Mouse (Mus musculus): ENCODE measurements at regions not wholly inside any gene's neighbourhood (a gene's known extent, or its start where the extent isn't known, plus 50 kb on each side); places are given as distances from the start of the nearest gene placed in this dataset.
A peak's percentile ranks its signal among the peaks of the same experiment; 100 is the strongest.
"Not testable (repeated sequence)": the region's sequence is repeated elsewhere in the genome, so short reads cannot be mapped to it uniquely, and the experiment has no call there.

- H3K27me3 ChIP-seq (ENCODE audit: control insufficient read depth, insufficient read depth, low read length); H3K9ac ChIP-seq (replicated peaks; ENCODE audit: low read length); H3K36me3 ChIP-seq (replicated peaks; ENCODE audit: control insufficient read depth, insufficient read depth, low read depth, low read length); H3K4me2 ChIP-seq (ENCODE audit: low read depth, low read length); DNase-seq (ENCODE audit: low spot score); H3K4me3 ChIP-seq (ENCODE audit: low read depth, low read length); H3K4me1 ChIP-seq (ENCODE audit: control insufficient read depth, insufficient read depth, low read length); H3K27ac ChIP-seq (replicated peaks; ENCODE audit: low read depth, low read length); ATAC-seq (replicated peaks; ENCODE audit: insufficient number of reproducible peaks, low FRiP score, low TSS enrichment, low read depth); H3K9me3 ChIP-seq (replicated peaks; ENCODE audit: control insufficient read depth, low read length): not testable (repeated sequence)
- 86% methylated on average over 2 of the region's 2 CpGs for WGBS
These were observed 152.0 kb upstream of the Rarb start for GRCm38 (mm10) chr14:16970911-16971310.

GRCm38 (mm10) chr14:16964717-16965391 is 145.9 kb upstream of the Rarb start:
- H3K27ac ChIP-seq (replicated peaks; ENCODE audit: low read depth, low read length) = peak overlapping the region; percentile 72
- WGBS = 17% methylated on average over 2 of the region's 2 CpGs
- ATAC-seq (replicated peaks; ENCODE audit: insufficient number of reproducible peaks, low FRiP score, low TSS enrichment, low read depth) = peak; percentile 85

GRCm38 (mm10) chr14:16962216-16962826 is 143.4 kb upstream of the Rarb start:
- Histone ChIP-seq H3K9me3 (replicated peaks; ENCODE audit: control insufficient read depth, low read length) (no peaks in the 10 kb centered on the region), H3K27me3 (ENCODE audit: control insufficient read depth, insufficient read depth, low read length) (no peaks in the 10 kb centered on the region), H3K27ac (replicated peaks; ENCODE audit: low read depth, low read length) (no peak overlapping the region), H3K4me3 (ENCODE audit: low read depth, low read length) (no peak overlapping the region), H3K4me2 (ENCODE audit: low read depth, low read length) (no peak overlapping the region), H3K9ac (replicated peaks; ENCODE audit: low read length) (no peak overlapping the region), H3K4me1 (ENCODE audit: control insufficient read depth, insufficient read depth, low read length) (no peaks in the 10 kb centered on the region; the same call in 1 of the 2 replicates), H3K36me3 (replicated peaks; ENCODE audit: control insufficient read depth, insufficient read depth, low read depth, low read length) (no peaks in the 10 kb centered on the region)
- 33% methylated on average over 3 of the region's 3 CpGs for WGBS
- ATAC-seq (replicated peaks; ENCODE audit: insufficient number of reproducible peaks, low FRiP score, low TSS enrichment, low read depth) (peak; percentile 31; the same call in 1 of the 2 replicates), DNase-seq (ENCODE audit: low spot score) (peak; percentile 76)

More at GRCm38 (mm10) chr14:16964717-16965391, 145.9 kb upstream of the Rarb start:
- DNase-seq (ENCODE audit: low spot score) = peak; percentile 92
- no peak overlapping the region for H3K4me2 ChIP-seq (ENCODE audit: low read depth, low read length)
- H3K36me3 ChIP-seq (replicated peaks; ENCODE audit: control insufficient read depth, insufficient read depth, low read depth, low read length) = no peaks in the 10 kb centered on the region
- no peak overlapping the region for H3K4me3 ChIP-seq (ENCODE audit: low read depth, low read length)
- no peak overlapping the region for H3K9ac ChIP-seq (replicated peaks; ENCODE audit: low read length)
- H3K4me1 ChIP-seq (ENCODE audit: control insufficient read depth, insufficient read depth, low read length) = no peaks in the 10 kb centered on the region; the same call in 1 of the 2 replicates
- no peaks in the 10 kb centered on the region for H3K27me3 ChIP-seq (ENCODE audit: control insufficient read depth, insufficient read depth, low read length)
- no peaks in the 10 kb centered on the region for H3K9me3 ChIP-seq (replicated peaks; ENCODE audit: control insufficient read depth, low read length)

GRCm38 (mm10) chr14:16957802-16958201 is 138.8 kb upstream of the Rarb start:
- DNase-seq (ENCODE audit: low spot score) = peak; percentile 33

GRCm38 (mm10) chr14:16954511-16955443 is 135.8 kb upstream of the Rarb start:
- Histone ChIP-seq H3K4me2 (ENCODE audit: low read depth, low read length) (no peak overlapping the region), H3K27me3 (ENCODE audit: control insufficient read depth, insufficient read depth, low read length) (no peaks in the 10 kb centered on the region), H3K36me3 (replicated peaks; ENCODE audit: control insufficient read depth, insufficient read depth, low read depth, low read length) (no peaks in the 10 kb centered on the region), H3K4me3 (ENCODE audit: low read depth, low read length) (no peak overlapping the region), H3K27ac (replicated peaks; ENCODE audit: low read depth, low read length) (no peak overlapping the region), H3K9ac (replicated peaks; ENCODE audit: low read length) (no peak overlapping the region), H3K4me1 (ENCODE audit: control insufficient read depth, insufficient read depth, low read length) (no peaks in the 10 kb centered on the region), H3K9me3 (replicated peaks; ENCODE audit: control insufficient read depth, low read length) (no peaks in the 10 kb centered on the region)
- peak; percentile 74; the same call in 1 of the 2 replicates for ATAC-seq (replicated peaks; ENCODE audit: insufficient number of reproducible peaks, low FRiP score, low TSS enrichment, low read depth)
- 55% methylated on average over 6 of the region's 6 CpGs for WGBS
- DNase-seq (ENCODE audit: low spot score) = peak; percentile 43

More at GRCm38 (mm10) chr14:16957802-16958201, 138.8 kb upstream of the Rarb start:
- 38% methylated on average over 3 of the region's 3 CpGs for WGBS
- Histone ChIP-seq H3K9ac (replicated peaks; ENCODE audit: low read length) (no peak overlapping the region), H3K36me3 (replicated peaks; ENCODE audit: control insufficient read depth, insufficient read depth, low read depth, low read length) (no peaks in the 10 kb centered on the region), H3K9me3 (replicated peaks; ENCODE audit: control insufficient read depth, low read length) (no peaks in the 10 kb centered on the region), H3K27ac (replicated peaks; ENCODE audit: low read depth, low read length) (no peak overlapping the region), H3K4me1 (ENCODE audit: control insufficient read depth, insufficient read depth, low read length) (no peaks in the 10 kb centered on the region), H3K4me2 (ENCODE audit: low read depth, low read length) (no peak overlapping the region), H3K4me3 (ENCODE audit: low read depth, low read length) (no peak overlapping the region), H3K27me3 (ENCODE audit: control insufficient read depth, insufficient read depth, low read length) (no peaks in the 10 kb centered on the region)
- no peak for ATAC-seq (replicated peaks; ENCODE audit: insufficient number of reproducible peaks, low FRiP score, low TSS enrichment, low read depth)

- Histone ChIP-seq H3K9ac (replicated peaks; ENCODE audit: low read length) (no peak overlapping the region), H3K4me1 (ENCODE audit: control insufficient read depth, insufficient read depth, low read length) (no peaks in the 10 kb centered on the region), H3K27ac (replicated peaks; ENCODE audit: low read depth, low read length) (no peak overlapping the region), H3K27me3 (ENCODE audit: control insufficient read depth, insufficient read depth, low read length) (no peaks in the 10 kb centered on the region), H3K9me3 (replicated peaks; ENCODE audit: control insufficient read depth, low read length) (no peaks in the 10 kb centered on the region), H3K4me2 (ENCODE audit: low read depth, low read length) (no peak overlapping the region), H3K36me3 (replicated peaks; ENCODE audit: control insufficient read depth, insufficient read depth, low read depth, low read length) (no peaks in the 10 kb centered on the region), H3K4me3 (ENCODE audit: low read depth, low read length) (no peak overlapping the region)
- ATAC-seq (replicated peaks; ENCODE audit: insufficient number of reproducible peaks, low FRiP score, low TSS enrichment, low read depth) (no peak), DNase-seq (ENCODE audit: low spot score) (no peak)
- 85% methylated on average over 1 of the region's 1 CpGs for WGBS
These were observed 129.8 kb upstream of the Rarb start for GRCm38 (mm10) chr14:16948736-16949135.

- Histone ChIP-seq H3K9me3 (replicated peaks; ENCODE audit: control insufficient read depth, low read length) (no peaks in the 10 kb centered on the region), H3K27ac (replicated peaks; ENCODE audit: low read depth, low read length) (no peak overlapping the region), H3K4me2 (ENCODE audit: low read depth, low read length) (no peak overlapping the region), H3K36me3 (replicated peaks; ENCODE audit: control insufficient read depth, insufficient read depth, low read depth, low read length) (no peaks in the 10 kb centered on the region), H3K4me1 (ENCODE audit: control insufficient read depth, insufficient read depth, low read length) (no peaks in the 10 kb centered on the region), H3K9ac (replicated peaks; ENCODE audit: low read length) (no peak overlapping the region), H3K4me3 (ENCODE audit: low read depth, low read length) (no peak overlapping the region), H3K27me3 (ENCODE audit: control insufficient read depth, insufficient read depth, low read length) (no peaks in the 10 kb centered on the region)
- DNase-seq (ENCODE audit: low spot score) (no peak), ATAC-seq (replicated peaks; ENCODE audit: insufficient number of reproducible peaks, low FRiP score, low TSS enrichment, low read depth) (no peak)
- 84% methylated on average over 1 of the region's 1 CpGs for WGBS
These were observed 125.5 kb upstream of the Rarb start for GRCm38 (mm10) chr14:16944441-16944840.

Data from embryonic facial prominence, embryonic 11.5 days (tissue).